ENCODE assay signal across 24 mouse cellular contexts in the genomic region with DNA sequence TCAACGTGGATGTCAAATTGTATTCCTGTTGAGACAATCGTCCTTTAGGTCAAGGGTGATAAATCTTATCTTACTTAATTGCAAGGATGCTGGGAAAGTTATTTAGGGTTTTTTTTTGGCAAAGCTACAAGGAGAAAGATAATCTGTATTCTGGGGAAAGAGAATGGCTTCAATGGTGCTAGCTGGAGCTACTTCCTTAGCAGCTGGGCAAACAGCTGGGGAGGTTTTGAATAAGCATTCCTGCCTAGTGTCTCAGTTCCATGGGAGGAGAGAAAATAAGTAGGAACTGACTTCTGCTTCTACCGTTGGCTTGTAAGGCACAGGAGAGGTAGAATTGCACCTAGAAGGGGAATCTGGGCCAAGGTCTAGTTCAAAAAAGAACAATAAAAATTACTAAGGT.
DNase-seq lines count a peak whose midpoint lies in the region; ATAC-seq and TF ChIP-seq lines count a peak whose summit lies in the region.
"Had no signal": no experiment of that assay in that cellular context is flagged by ENCODE, and none has a peak within 500 bp of the region (broad histone marks: within the 10 kb centered on the region; RNA-seq: fewer than 3 reads in every experiment).

No protein-coding gene starts in this region.

- H3K4me3 ChIP-seq in kidney, postnatal 0 days (replicated peaks; ENCODE audit: low read depth, low read length) = no peak overlapping the region
- no peak overlapping the region for H3K4me3 ChIP-seq in midbrain, embryonic 11.5 days (ENCODE audit: low read depth, low read length)
- H3K4me3 ChIP-seq in midbrain, embryonic 15.5 days = no peak overlapping the region
- H3K4me3 ChIP-seq: embryonic facial prominence, embryonic 12.5 days; embryonic facial prominence, embryonic 15.5 days; gastrocnemius, adult 2 months; heart, adult 2 months; heart, embryonic 13.5 days had no signal

- no peaks in the 10 kb centered on the region for H3K36me3 ChIP-seq in kidney, postnatal 0 days (ENCODE audit: insufficient read depth, low read length)
- H3K36me3 ChIP-seq in midbrain, embryonic 11.5 days (ENCODE audit: control insufficient read depth, insufficient read depth, low read length) = no peaks in the 10 kb centered on the region
- H3K36me3 ChIP-seq in midbrain, embryonic 15.5 days (replicated peaks) = no peaks in the 10 kb centered on the region
- H3K36me3 ChIP-seq: embryonic facial prominence, embryonic 12.5 days; embryonic facial prominence, embryonic 15.5 days; G1E; heart, embryonic 13.5 days had no signal

- no peak for TF ChIP-seq CTCF in kidney, postnatal 0 days (IDR thresholded peaks at IDR 0.05; ENCODE audit: low read depth)

- 35% methylated on average over 3 of the region's 3 CpGs for WGBS in kidney, postnatal 0 days
- WGBS in midbrain, embryonic 11.5 days = 68% methylated on average over 3 of the region's 3 CpGs
- 79% methylated on average over 3 of the region's 3 CpGs for WGBS in midbrain, embryonic 15.5 days

- H3K9ac ChIP-seq in kidney, postnatal 0 days (ENCODE audit: low read depth, low read length) = no peak overlapping the region
- no peak overlapping the region for H3K9ac ChIP-seq in midbrain, embryonic 11.5 days (ENCODE audit: low read length)
- no peak overlapping the region for H3K9ac ChIP-seq in midbrain, embryonic 15.5 days
- H3K9ac ChIP-seq: embryonic facial prominence, embryonic 12.5 days; embryonic facial prominence, embryonic 15.5 days; forebrain, postnatal 0 days; heart, embryonic 13.5 days; hindbrain, embryonic 14.5 days had no signal

- no peak overlapping the region for H3K27ac ChIP-seq in kidney, postnatal 0 days
- H3K27ac ChIP-seq in midbrain, embryonic 11.5 days (ENCODE audit: low read depth, low read length) = no peak overlapping the region
- H3K27ac ChIP-seq in midbrain, embryonic 15.5 days = no peak overlapping the region
- H3K27ac ChIP-seq: embryonic facial prominence, embryonic 12.5 days; embryonic facial prominence, embryonic 15.5 days; gastrocnemius, adult 2 months; heart, adult 2 months; heart, embryonic 13.5 days; hindbrain, embryonic 14.5 days; hindbrain, postnatal 0 days had no signal

- no peak overlapping the region for H3K4me2 ChIP-seq in kidney, postnatal 0 days (ENCODE audit: low read length)
- no peak overlapping the region for H3K4me2 ChIP-seq in midbrain, embryonic 11.5 days
- H3K4me2 ChIP-seq in midbrain, embryonic 15.5 days = no peak overlapping the region
- H3K4me2 ChIP-seq: embryonic facial prominence, embryonic 12.5 days; embryonic facial prominence, embryonic 15.5 days; heart, embryonic 13.5 days; hindbrain, embryonic 14.5 days had no signal

- H3K4me1 ChIP-seq in kidney, postnatal 0 days (replicated peaks; ENCODE audit: insufficient read depth, low read length) = no peaks in the 10 kb centered on the region
- no peaks in the 10 kb centered on the region for H3K4me1 ChIP-seq in midbrain, embryonic 11.5 days (ENCODE audit: control insufficient read depth, insufficient read depth, low read length)
- no peaks in the 10 kb centered on the region; the same call in 1 of the 2 replicates for H3K4me1 ChIP-seq in midbrain, embryonic 15.5 days
- H3K4me1 ChIP-seq: embryonic facial prominence, embryonic 12.5 days; heart, embryonic 13.5 days had no signal

- no peaks in the 10 kb centered on the region for H3K27me3 ChIP-seq in kidney, postnatal 0 days (ENCODE audit: insufficient read depth, low read length)
- no peaks in the 10 kb centered on the region for H3K27me3 ChIP-seq in midbrain, embryonic 11.5 days (ENCODE audit: control insufficient read depth, insufficient read depth, low read length)
- H3K27me3 ChIP-seq in midbrain, embryonic 15.5 days (replicated peaks) = no peaks in the 10 kb centered on the region
- H3K27me3 ChIP-seq: CH12.LX; embryonic facial prominence, embryonic 12.5 days; embryonic facial prominence, embryonic 15.5 days; heart, embryonic 13.5 days; Patski had no signal

- peak; percentile 26 to 34 for DNase-seq in heart, adult 18-20 months
- DNase-seq in heart, postnatal 4 days = no peak
- peak; percentile 25 for DNase-seq in kidney, postnatal 0 days (ENCODE audit: low spot score)
- no peak for DNase-seq in kidney, postnatal 4 days
- peak; percentile 26 for DNase-seq in midbrain, embryonic 11.5 days (ENCODE audit: low spot score, missing footprints)
- DNase-seq: adrenal gland, postnatal 10 days; adrenal gland, postnatal 36 days; B cell, adult 2 months; gastrocnemius, adult 2 months; gastrocnemius, postnatal 14 days had no signal

- no peaks in the 10 kb centered on the region for H3K9me3 ChIP-seq in kidney, postnatal 0 days (replicated peaks; ENCODE audit: low read length)
- no peaks in the 10 kb centered on the region for H3K9me3 ChIP-seq in midbrain, embryonic 11.5 days (ENCODE audit: control insufficient read depth, low read length)
- H3K9me3 ChIP-seq in midbrain, embryonic 15.5 days = no peaks in the 10 kb centered on the region
- H3K9me3 ChIP-seq: embryonic facial prominence, embryonic 12.5 days; embryonic facial prominence, embryonic 15.5 days; G1E; heart, embryonic 13.5 days had no signal

- no peak for ATAC-seq in kidney, postnatal 0 days (replicated peaks; ENCODE audit: low FRiP score, low read depth)
- no peak for ATAC-seq in midbrain, embryonic 11.5 days (ENCODE audit: low FRiP score)
- ATAC-seq in midbrain, embryonic 15.5 days (replicated peaks) = no peak
- ATAC-seq: forebrain, embryonic 14.5 days; hindbrain, postnatal 0 days; inflammation-experienced regulatory T-cells, adult 6 months; intestine, embryonic 16.5 days; Patski had no signal

Comparison
In these comparisons a context has a peak if more than half of its experiments do, and no peak if none do; other contexts are left out.
1. DNase-seq: peak in heart, adult 18-20 months (2 of 2), kidney, postnatal 0 days (single experiment) and midbrain, embryonic 11.5 days (single experiment); none in heart, postnatal 4 days (single experiment) and kidney, postnatal 4 days (0 of 2).